Mouse (Mus musculus) megakaryocyte, embryonic 14.5 days (primary cell): ENCODE data around the gene Ankmy1. TPM values are rescaled to one million over a fixed set of nuclear protein-coding genes. Genes with fewer than 3 reads are reported as not detected.

Experiments
- H3K27me3 ChIP-seq: replicated peaks from 2 replicates; pipeline ENCODE3; 2012; ENCODE audit warnings: inconsistent platforms
- H3K36me3 ChIP-seq: replicated peaks from 2 replicates; pipeline ENCODE3; 2012; ENCODE audit warnings: low read length, inconsistent platforms, mixed read lengths
- H3K4me1 ChIP-seq: 2 replicates; pipeline ENCODE4 v1.6.1; 2012; ENCODE audit warnings: inconsistent platforms
- H3K4me3 ChIP-seq: replicated peaks from 2 replicates; pipeline ENCODE3; 2012; ENCODE audit warnings: moderate library complexity, mild to moderate bottlenecking, inconsistent platforms
- H3K9me3 ChIP-seq: 2 replicates; pipeline ENCODE4 v1.6.1; 2012; ENCODE audit warnings: inconsistent platforms
- FLI1 ChIP-seq: IDR thresholded peaks from 2 replicates; pipeline ENCODE4 v1.6.1; 2012; ENCODE audit warnings: low read length, inconsistent platforms, mixed read lengths
- GATA1 ChIP-seq: IDR thresholded peaks from 3 replicates; pipeline ENCODE4 v1.6.1; 2012; ENCODE audit warnings: mixed read lengths, low read length, inconsistent platforms, borderline replicate concordance
- polyA plus RNA-seq: library from polyadenylated mRNA; stranded (reverse); fragments of >175 nt; gene quantifications from 2 replicates; pipeline ENCODE4 v1.2.3, GENCODE M21; 2012; ENCODE audit warnings: low replicate concordance; ENCODE audit not compliant: insufficient read depth

The Ankmy1 gene
- polyA plus RNA-seq, 1 experiment: not detected

GRCm38 (mm10) chr1:92833987-92834706, 68.6 kb downstream of the Ankmy1 start:
- Histone ChIP-seq H3K4me3 (no peak overlapping the region), H3K9me3 (no peaks in the 10 kb centered on the region), H3K36me3 (no peaks in the 10 kb centered on the region), H3K4me1 (peaks cover 13% of the 10 kb centered on the region), H3K27me3 (peaks cover 96% of the 10 kb centered on the region)
- TF ChIP-seq GATA1 (no peak), FLI1 (no peak)

- H3K4me3 ChIP-seq: peak overlapping the region; percentile 73
- peaks cover 97% of the 10 kb centered on the region for H3K27me3 ChIP-seq
- TF ChIP-seq FLI1 (no peak), GATA1 (no peak)
- H3K36me3 ChIP-seq: no peaks in the 10 kb centered on the region
- no peaks in the 10 kb centered on the region for H3K9me3 ChIP-seq
- peaks cover 13% of the 10 kb centered on the region for H3K4me1 ChIP-seq
Measured at GRCm38 (mm10) chr1:92832011-92833010, 70.4 kb downstream of the Ankmy1 start.

GRCm38 (mm10) chr1:92831188-92832001, 71.3 kb downstream of the Ankmy1 start, which contains the start of gene Gpc1:
Gpc1 (plus strand) TSS chr1:92831645.
- Histone ChIP-seq H3K36me3 (no peaks in the 10 kb centered on the region), H3K4me1 (peaks cover 13% of the 10 kb centered on the region), H3K4me3 (peak within 1 kb of the TSS; percentile 73), H3K27me3 (peaks cover 99% of the 10 kb centered on the region), H3K9me3 (no peaks in the 10 kb centered on the region)
- no peak for TF ChIP-seq FLI1
- TF ChIP-seq GATA1: no peak

- TF ChIP-seq FLI1 (no peak), GATA1 (no peak)
- H3K27me3 ChIP-seq: peaks cover 97% of the 10 kb centered on the region
- H3K4me3 ChIP-seq: no peak overlapping the region
- no peaks in the 10 kb centered on the region for H3K36me3 ChIP-seq
- H3K9me3 ChIP-seq: no peaks in the 10 kb centered on the region
- peaks cover 13% of the 10 kb centered on the region for H3K4me1 ChIP-seq
Measured at GRCm38 (mm10) chr1:92830626-92831187, 72.0 kb downstream of the Ankmy1 start.

GRCm38 (mm10) chr1:92815756-92816294, 86.9 kb downstream of the Ankmy1 start:
- H3K9me3 ChIP-seq: peaks cover 17% of the 10 kb centered on the region
- H3K4me1 ChIP-seq: no peaks in the 10 kb centered on the region
- no peaks in the 10 kb centered on the region for H3K36me3 ChIP-seq
- H3K27me3 ChIP-seq: peaks cover 32% of the 10 kb centered on the region
- no peak for TF ChIP-seq GATA1
- TF ChIP-seq FLI1: no peak
- no peak overlapping the region for H3K4me3 ChIP-seq

- TF ChIP-seq FLI1: no peak
- no peak for TF ChIP-seq GATA1
- Histone ChIP-seq H3K9me3 (peaks cover 19% of the 10 kb centered on the region), H3K4me1 (no peaks in the 10 kb centered on the region), H3K36me3 (no peaks in the 10 kb centered on the region), H3K27me3 (peaks cover 31% of the 10 kb centered on the region), H3K4me3 (no peak overlapping the region)
Measured at GRCm38 (mm10) chr1:92815100-92815499, 87.6 kb downstream of the Ankmy1 start.

- H3K4me1 ChIP-seq: no peaks in the 10 kb centered on the region
- H3K27me3 ChIP-seq: peaks cover 31% of the 10 kb centered on the region
- no peaks in the 10 kb centered on the region for H3K36me3 ChIP-seq
- no peak overlapping the region for H3K4me3 ChIP-seq
- no peak for TF ChIP-seq GATA1
- TF ChIP-seq FLI1: no peak
- peaks cover 25% of the 10 kb centered on the region for H3K9me3 ChIP-seq
Measured at GRCm38 (mm10) chr1:92814319-92814718, 88.4 kb downstream of the Ankmy1 start.

Other genes with a start within 250 kb of the Ankmy1 start
- gene Gpc1, start 71.3 kb downstream of the Ankmy1 start, polyA plus RNA-seq: 0.26 and 4.8 TPM in 2 replicates
- 1.8 and 4.1 TPM in 2 replicates for gene Dusp28, start 4.1 kb upstream of the Ankmy1 start, polyA plus RNA-seq
- gene Rnpepl1, start 7.9 kb upstream of the Ankmy1 start, polyA plus RNA-seq: 94.2 and 172 TPM in 2 replicates
- gene Capn10, start 31.5 kb upstream of the Ankmy1 start, polyA plus RNA-seq: 12.4 and 15.0 TPM in 2 replicates
- gene Gpr35, start 48.0 kb upstream of the Ankmy1 start, polyA plus RNA-seq: 1.1 TPM in 1 of 2 replicates, not detected in the other
- 0.39 TPM in 1 of 2 replicates, not detected in the other for gene Aqp12, start 103.4 kb upstream of the Ankmy1 start, polyA plus RNA-seq
- 0.07 TPM in 1 of 2 replicates, not detected in the other for gene Kif1a, start 199.0 kb upstream of the Ankmy1 start, polyA plus RNA-seq
- gene Agxt, start 232.3 kb upstream of the Ankmy1 start, polyA plus RNA-seq: not detected in 2 replicates